ENCODE assay signal across 22 mouse cellular contexts in genomic region chr2:165809091-165809490, GRCm38 (mm10).
A peak's percentile ranks its signal among the peaks of the same experiment; 100 is the strongest.
DNase-seq lines count a peak whose midpoint lies in the region; ATAC-seq and TF ChIP-seq lines count a peak whose summit lies in the region.
"Had no signal": no experiment of that assay in that cellular context is flagged by ENCODE, and none has a peak within 500 bp of the region (broad histone marks: within the 10 kb centered on the region; RNA-seq: fewer than 3 reads in every experiment).

No protein-coding gene starts in this region.

- H3K9ac ChIP-seq in ES-E14 (ENCODE audit: insufficient read depth, low read depth, low read length, poor library complexity, severe bottlenecking): peak overlapping the region; percentile 23
- H3K9ac ChIP-seq: embryonic facial prominence, embryonic 12.5 days; forebrain, embryonic 13.5 days; forebrain, embryonic 15.5 days; forebrain, postnatal 0 days had no signal

- H3K4me1 ChIP-seq in E14TG2a.4 (replicated peaks; ENCODE audit: low read depth, low read length) (peaks cover 73% of the 10 kb centered on the region), ES-E14 (ENCODE audit: control insufficient read depth in 2 of 2, insufficient read depth in 2 of 2, low read length in 2 of 2, poor library complexity in 1 of 2) (peaks cover 7 to 19% of the 10 kb centered on the region in 2 experiments; a peak in 2 of 4 replicates)
- H3K4me1 ChIP-seq: embryonic facial prominence, embryonic 12.5 days; forebrain, embryonic 15.5 days had no signal

- H3K36me3 ChIP-seq in E14TG2a.4 (ENCODE audit: insufficient read depth, low read length) (peaks cover 50% of the 10 kb centered on the region), ES-E14 (ENCODE audit: control insufficient read depth, insufficient read depth, low read length, poor library complexity, severe bottlenecking) (peaks cover 28% of the 10 kb centered on the region)

- peak overlapping the region; percentile 93 for H3K27ac ChIP-seq in ES-E14 (ENCODE audit: insufficient read depth, low read depth, low read length, poor library complexity, severe bottlenecking)
- H3K27ac ChIP-seq: embryonic facial prominence, embryonic 10.5 days; embryonic facial prominence, embryonic 12.5 days; forebrain, embryonic 13.5 days; forebrain, embryonic 15.5 days had no signal

- in situ Hi-C loops in ES-E14 (cut with MboI; ENCODE audit: low sequenced_read_pairs in 2 of 2, unreplicated experiment in 2 of 2): no loop called here

- peaks cover 6% of the 10 kb centered on the region; the same call in 1 of the 2 replicates for H3K27me3 ChIP-seq in E14TG2a.4 (ENCODE audit: insufficient read depth, low read length)
- H3K27me3 ChIP-seq: CH12.LX; embryonic facial prominence, embryonic 12.5 days; forebrain, embryonic 13.5 days; forebrain, embryonic 15.5 days had no signal

- H3K4me3 ChIP-seq in E14TG2a.4 (replicated peaks; ENCODE audit: low read length) (peak overlapping the region; percentile 84), ES-E14 (ENCODE audit: insufficient read depth in 1 of 2, low read depth in 1 of 2, low read length in 2 of 2, poor library complexity in 1 of 2, severe bottlenecking in 1 of 2) (peak overlapping the region in 1 of 2 experiments; percentile 0; a peak in 1 of 4 replicates)
- H3K4me3 ChIP-seq: embryonic facial prominence, embryonic 10.5 days; embryonic facial prominence, embryonic 12.5 days; forebrain, embryonic 13.5 days; forebrain, embryonic 15.5 days had no signal

- H3K9me3 ChIP-seq in E14TG2a.4 (ENCODE audit: low read length) (no peaks in the 10 kb centered on the region), ES-E14 (ENCODE audit: control insufficient read depth, insufficient read depth, low read depth, low read length) (no peaks in the 10 kb centered on the region)
- H3K9me3 ChIP-seq: embryonic facial prominence, embryonic 10.5 days; embryonic facial prominence, embryonic 12.5 days; forebrain, embryonic 13.5 days; forebrain, embryonic 15.5 days had no signal

- ATAC-seq in megakaryocyte, adult 5-6 weeks (ENCODE audit: poor library complexity, severe bottlenecking): no peak
- ATAC-seq: CD4-positive, CD25-positive, alpha-beta regulatory T cell, adult 4 months; forebrain, embryonic 13.5 days; forebrain, embryonic 15.5 days; forebrain, postnatal 0 days had no signal

- TF ChIP-seq CTCF in E14TG2a.4 (conservative IDR thresholded peaks at IDR 0.05; ENCODE audit: low read length): no peak

- no peak for DNase-seq in ES-E14 (ENCODE audit: low read depth, low spot score)
- peak; percentile 64 for DNase-seq in ZHBTc4 (ENCODE audit: low read depth, low spot score)
- no peak for DNase-seq in ovary, postnatal 36 days (ENCODE audit: low spot score)
- no peak for DNase-seq in neural tube, embryonic 10.5 days (ENCODE audit: extremely low spot score, low spot score)
- DNase-seq: adrenal gland, adult 2 months; adrenal gland, postnatal 10 days; adrenal gland, postnatal 25 days; B cell, adult 2 months; cerebellum, adult 11-12 months; cerebellum, adult 2 months; cerebellum, adult 9-10 months; cerebellum, postnatal 10 days; cerebellum, postnatal 25 days; forebrain, postnatal 0 days had no signal

TF ChIP-seq in ES-E14, 5 proteins besides CTCF, POLR2A, EP300 and RAD21:
- no peak for TF ChIP-seq MAFK (IDR thresholded peaks at IDR 0.05; ENCODE audit: insufficient read depth, low read depth, low read length)
- no peak for TF ChIP-seq HCFC1 (IDR thresholded peaks at IDR 0.05; ENCODE audit: borderline replicate concordance, insufficient read depth, low read length)
- no peak for TF ChIP-seq ZC3H11A (IDR thresholded peaks at IDR 0.05; ENCODE audit: borderline replicate concordance, low read depth, low read length)
- no peak for TF ChIP-seq ZNF384 (IDR thresholded peaks at IDR 0.05; ENCODE audit: low read depth, low read length)
- no peak for TF ChIP-seq CHD2 (IDR thresholded peaks at IDR 0.05; ENCODE audit: low read depth, low read length)
